Mouse (Mus musculus): Measurements from ENCODE around the gene Rbm34.
A peak's percentile ranks its signal among the peaks of the same experiment; 100 is the strongest.
"Not testable (repeated sequence)": the region's sequence is repeated elsewhere in the genome, so short reads cannot be mapped to it uniquely, and the experiment has no call there.

Rbm34 gene

GRCm38 (mm10) chr8:126970579-126971313 is at the start of gene Rbm34:
Gene Rbm34, minus strand, starts transcription at chr8:126971071.
- DNase-seq = peak; percentile 90

DNA sequence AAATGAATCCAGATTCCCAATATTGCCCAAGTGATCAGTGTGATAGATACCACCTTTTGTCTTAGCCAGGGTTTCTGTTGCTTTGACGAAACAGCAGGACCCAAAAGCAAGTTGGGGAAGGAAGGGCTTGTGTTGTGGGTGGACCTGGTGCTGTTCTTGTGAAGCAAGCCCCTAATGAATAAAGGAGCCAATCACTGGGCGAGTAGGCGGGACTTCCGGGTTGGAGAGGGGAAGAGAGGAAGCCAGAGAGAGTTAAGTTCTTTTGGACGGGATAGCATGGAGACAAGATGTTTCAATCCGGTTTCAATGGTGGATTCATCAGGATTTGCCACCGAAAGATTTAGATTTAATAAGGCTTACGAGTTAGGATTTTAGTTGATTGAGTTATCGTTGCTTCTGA is 40.8 kb upstream of the Rbm34 start:
- DNase-seq = no peak

GRCm38 (mm10) chr8:126994506-126994905 is 23.6 kb upstream of the Rbm34 start:
- no peak for DNase-seq

DNA sequence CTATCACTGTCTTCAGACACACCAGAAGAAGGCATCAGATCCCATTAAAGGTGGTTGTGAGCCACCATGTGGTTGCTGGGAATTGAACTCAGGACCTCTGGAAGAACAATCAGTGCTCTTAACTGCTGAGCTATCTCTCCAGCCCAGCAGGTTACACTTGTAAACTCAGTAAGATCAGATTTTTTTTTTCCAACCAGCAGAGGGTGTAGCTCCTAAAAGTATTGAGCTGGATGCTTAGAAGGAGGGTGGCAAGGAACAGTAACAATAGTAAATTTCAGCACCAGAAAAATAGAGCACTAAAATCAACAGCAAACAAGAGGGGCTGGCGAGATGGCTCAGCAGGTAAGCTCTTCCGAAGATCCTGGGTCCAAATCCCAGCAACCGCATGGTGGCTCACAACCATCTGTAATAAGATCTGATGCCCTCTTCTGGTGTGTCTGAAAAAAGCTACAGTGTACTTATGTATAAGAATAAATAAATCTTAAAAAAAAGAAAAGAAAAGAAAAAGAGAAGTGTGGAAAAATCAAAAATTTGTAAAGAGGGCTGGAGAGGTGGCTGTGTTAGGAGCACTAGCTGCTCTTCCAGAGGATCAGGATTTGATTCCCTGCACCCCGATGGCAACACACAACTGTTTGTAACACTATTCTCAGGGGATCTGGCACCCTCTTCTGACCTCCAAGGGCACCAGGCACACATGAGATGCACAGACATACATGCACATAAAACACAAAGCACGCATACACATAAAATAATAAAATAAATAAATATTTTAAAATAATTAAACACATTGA is 18.7 kb upstream of the Rbm34 start:
- DNase-seq = no peak

GRCm38 (mm10) chr8:126988346-126989006 is 17.6 kb upstream of the Rbm34 start:
- DNase-seq = no peak

GRCm38 (mm10) chr8:126986495-126986894 is 15.6 kb upstream of the Rbm34 start:
- DNase-seq = peak; percentile 72

DNA sequence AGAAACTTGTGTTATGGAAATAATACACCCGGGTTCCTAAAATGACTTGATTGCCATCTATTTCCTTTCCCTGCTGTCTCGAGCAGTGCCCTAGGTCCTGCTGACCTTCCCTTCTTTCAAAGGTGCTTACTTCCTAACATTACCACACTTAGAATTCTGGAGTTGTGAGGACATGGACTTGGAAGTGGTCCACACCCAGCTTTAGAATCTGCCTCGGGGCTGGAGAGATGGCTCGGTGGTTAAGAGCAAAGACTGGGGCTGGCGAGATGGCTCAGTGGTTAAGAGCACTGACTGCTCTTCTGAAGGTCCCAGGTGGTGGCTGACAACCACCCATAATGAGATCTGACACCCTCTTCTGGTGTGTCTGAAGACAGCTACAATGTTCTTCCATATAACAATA is 9.2 kb upstream of the Rbm34 start:
- no peak for DNase-seq

GRCm38 (mm10) chr8:126979091-126979920 is 8.4 kb upstream of the Rbm34 start:
- DNase-seq = no peak

GRCm38 (mm10) chr8:126978535-126978934 is 7.7 kb upstream of the Rbm34 start:
- not testable (repeated sequence) for DNase-seq

GRCm38 (mm10) chr8:126978028-126978427 is 7.2 kb upstream of the Rbm34 start:
- DNase-seq = no peak

DNA sequence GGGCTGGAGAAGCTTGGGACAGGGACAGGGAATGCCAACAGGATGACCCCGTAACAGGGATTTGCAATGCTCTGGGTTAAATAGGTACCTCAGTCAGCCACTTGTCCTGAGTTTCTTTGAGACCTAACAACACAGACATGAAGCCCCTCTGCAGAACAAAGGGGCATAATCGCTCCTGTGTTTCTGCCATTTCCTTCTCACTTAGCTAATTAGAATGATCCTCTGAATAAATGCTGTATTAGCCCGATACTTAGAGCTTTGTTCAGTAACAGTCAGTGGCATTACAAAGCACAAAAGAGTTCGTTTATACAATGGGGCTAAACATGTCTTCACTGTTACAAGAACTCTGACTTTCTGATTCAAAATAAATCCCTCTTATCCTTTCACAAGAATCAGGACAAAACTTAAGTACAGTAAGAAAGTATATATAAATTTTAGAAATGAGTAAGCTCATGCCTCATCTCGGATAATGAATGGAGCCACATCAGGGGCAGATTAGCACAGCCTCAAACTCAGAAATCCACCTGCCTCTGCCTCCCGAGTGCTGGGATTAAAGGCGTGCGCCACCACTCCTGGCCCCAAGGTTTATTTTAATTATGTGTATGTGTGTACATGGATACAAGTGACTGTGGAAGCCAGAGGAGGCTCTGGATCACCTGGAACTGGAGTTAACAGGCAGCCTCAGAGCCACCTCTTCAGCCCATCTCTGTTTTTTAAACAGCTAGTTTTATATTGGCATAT is 5.9 kb upstream of the Rbm34 start:
- no peak for DNase-seq

- no peak for DNase-seq
Measured at GRCm38 (mm10) chr8:126975706-126976105, 4.8 kb upstream of the Rbm34 start.

- no peak for DNase-seq
Measured at GRCm38 (mm10) chr8:126974511-126974910, 3.6 kb upstream of the Rbm34 start.

- no peak for DNase-seq
Measured at GRCm38 (mm10) chr8:126973686-126974265, 2.9 kb upstream of the Rbm34 start.

- no peak for DNase-seq
Measured at GRCm38 (mm10) chr8:126972649-126973048, 1.8 kb upstream of the Rbm34 start.

GRCm38 (mm10) chr8:126972102-126972501 is 1.2 kb upstream of the Rbm34 start:
- DNase-seq = no peak

DNA sequence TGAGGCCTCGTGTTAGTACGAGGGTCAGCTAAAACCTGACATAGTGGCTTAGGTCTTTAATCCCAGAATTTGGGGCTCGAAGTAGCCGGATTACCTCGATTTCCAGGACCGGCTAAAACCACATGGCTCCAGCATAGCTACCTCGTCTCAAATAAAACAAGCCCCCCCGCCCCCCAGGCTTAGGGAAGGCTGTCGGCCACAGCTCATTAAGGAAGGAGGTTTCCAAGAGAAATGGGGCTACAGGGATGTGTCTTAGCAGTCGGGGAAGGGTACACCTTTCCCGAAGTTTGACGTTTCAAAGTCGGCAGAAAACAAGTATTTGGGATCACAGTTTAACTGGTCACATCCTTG is 418 bp upstream of the Rbm34 start:
- DNase-seq = no peak

DNA sequence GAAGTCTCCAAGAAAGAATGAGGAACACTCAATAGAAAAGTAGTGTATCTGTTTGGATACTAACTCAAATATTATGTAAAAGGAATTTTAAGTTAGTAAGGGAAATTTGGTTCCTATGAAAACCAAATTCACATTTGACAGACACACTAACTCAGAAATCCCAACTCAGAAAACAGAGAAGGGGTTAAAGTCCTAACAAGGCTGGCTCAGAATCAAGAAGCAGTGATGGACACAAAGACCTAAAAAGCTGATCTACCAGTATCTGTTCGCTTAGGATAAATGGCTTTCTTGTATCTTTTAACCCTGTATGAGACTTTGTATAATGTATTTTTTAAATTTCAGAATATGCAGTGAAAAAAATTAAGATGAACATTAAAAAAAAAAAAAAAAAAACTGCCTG is 1.3 kb downstream of the Rbm34 start:
- DNase-seq = no peak

GRCm38 (mm10) chr8:126968107-126968506 is 2.8 kb downstream of the Rbm34 start:
- DNase-seq = no peak

- DNase-seq = no peak
Measured at GRCm38 (mm10) chr8:126965246-126965645, 5.6 kb downstream of the Rbm34 start.

DNA sequence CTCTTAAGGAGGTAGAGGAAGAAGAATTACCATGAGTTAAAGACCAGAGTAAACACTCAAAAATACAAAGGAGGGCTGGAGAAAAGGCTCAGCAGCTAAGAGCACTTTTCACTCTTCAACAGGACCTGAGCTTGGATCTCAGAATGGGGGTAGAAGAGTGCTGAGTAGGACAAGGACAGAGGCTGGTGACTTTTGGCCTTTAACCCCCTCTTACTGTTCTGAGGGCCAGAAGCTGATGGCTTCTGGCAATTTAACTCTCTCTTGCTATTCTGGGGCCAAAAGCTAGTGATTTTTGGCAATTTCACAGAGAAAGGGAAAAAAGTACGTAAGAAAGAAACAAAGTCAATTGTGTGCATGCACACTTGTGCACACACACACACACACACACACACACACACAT is 8.0 kb downstream of the Rbm34 start:
- DNase-seq = no peak

DNA sequence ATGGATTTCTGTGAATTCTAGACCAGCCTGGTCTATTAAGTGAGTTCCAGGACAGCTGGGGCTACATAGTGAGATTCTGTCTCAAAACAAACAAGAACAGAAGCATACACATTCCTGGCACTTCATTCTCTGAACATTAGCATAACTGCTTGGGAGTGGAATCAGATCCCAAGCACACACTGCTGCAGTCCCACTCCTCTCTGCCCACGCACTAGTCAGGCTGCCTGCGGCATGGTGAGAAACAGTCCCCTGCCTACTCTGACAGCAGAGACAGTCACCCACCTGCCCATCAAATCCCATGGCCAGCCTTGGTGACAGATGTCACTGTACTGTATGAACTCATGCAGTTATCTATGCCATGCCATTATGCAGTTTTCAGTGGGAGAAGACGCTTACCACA is 9.4 kb downstream of the Rbm34 start:
- DNase-seq = peak; percentile 91

All from layer of hippocampus, adult 9-11 months (tissue).